Mouse (Mus musculus) brain, embryonic 18.5 days (tissue): ENCODE measurements around the gene Mylip.

Source experiments
- DNase-seq: peaks from one replicate; pipeline ENCODE4 v3.0.0-alpha.2; 2012; ENCODE audit warnings: low read depth, low spot score

Gene Mylip

DNA sequence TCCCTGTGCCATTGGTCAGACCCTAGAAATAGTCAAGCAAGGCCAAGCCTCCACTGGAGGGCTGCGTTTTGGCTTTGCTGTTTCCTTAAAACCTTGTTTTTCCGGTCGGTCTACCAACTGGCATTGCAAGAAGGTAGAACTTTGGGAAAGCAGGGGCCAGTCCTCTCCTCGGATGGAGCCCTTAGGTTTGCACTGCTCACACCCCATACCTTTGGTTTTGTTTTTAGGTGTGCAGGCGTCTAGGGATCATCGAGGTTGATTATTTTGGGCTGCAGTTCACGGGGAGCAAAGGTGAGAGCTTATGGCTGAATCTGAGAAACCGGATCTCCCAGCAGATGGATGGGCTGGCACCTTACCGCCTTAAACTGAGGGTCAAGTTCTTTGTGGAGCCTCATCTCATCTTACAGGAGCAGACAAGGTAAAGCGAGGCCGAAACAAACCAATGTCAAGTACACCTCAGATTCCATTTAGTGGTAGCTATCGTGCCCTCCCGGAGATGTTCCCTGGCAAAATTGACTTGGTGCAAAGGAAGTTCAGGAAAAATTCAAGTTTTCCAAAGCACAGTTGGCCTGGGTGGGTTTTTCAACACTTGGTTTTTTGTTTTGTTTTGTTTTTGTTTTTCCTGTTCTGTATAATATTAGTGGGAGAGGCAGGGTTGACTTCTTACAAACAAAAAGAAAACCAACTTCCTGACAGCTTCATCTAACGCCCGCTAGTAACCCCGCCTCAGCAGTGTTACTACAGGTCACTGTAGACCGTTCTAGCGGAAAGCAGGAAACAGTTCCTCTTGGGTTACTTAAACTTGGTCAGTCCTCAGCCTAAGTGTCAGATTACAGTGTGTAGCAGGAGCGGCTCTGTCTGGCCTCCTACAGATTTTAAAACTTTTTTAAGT is 1.7 kb downstream of the Mylip start:
- no peak for DNase-seq

DNA sequence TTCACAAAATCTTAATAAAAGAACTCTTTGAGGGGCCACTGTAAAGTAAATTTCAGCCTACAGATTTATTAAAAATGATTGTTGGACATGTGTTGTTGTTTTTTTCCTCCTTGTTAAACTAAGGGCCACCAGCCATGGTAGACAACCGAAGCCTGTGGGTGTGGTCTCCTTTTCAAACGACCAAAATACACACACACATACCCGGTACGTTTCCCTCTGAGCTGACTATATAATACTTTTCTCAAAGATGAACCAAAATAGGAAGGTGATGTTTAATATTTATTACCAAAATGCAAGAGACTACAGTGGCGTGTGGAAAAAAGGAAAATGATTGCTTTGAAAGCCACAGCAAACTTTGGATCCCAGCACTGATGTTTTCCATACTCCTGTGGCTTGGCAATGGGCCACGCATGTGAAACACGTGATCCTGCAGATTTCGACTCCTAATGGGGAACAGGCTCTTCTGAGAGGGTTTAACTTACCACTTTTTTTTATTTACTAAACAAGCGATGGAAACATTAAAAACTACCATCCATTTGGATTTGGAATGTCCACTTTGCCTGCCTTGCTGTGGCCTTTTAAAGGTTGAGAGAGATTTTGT is 2.4 kb downstream of the Mylip start:
- no peak for DNase-seq

DNA sequence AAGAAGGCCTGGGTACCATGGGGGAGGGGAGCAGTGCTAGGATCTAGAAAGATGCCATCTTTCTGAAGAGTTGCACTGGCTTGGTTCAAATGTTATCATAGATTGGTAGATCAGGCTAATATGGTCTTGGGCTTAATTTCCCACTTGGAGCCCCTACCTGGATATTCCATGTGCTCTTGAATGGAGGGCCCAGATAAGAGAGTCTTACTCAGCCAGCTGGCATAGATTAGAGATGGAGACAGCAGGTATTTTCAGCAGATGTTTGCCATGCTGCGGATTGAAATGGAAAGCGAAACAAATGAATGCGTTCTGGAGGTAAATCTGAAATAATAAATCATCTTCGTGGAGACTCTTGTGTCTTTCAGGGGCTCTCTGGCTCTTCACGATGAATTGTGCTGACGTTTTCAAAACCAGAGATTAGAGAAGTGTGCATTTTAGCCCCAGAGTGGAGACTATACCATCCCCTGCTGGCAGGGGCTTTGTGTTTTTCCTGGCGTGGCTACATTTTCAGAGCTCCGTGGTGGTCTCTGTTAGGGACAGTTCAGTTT is 4.8 kb downstream of the Mylip start:
- no peak for DNase-seq

DNA sequence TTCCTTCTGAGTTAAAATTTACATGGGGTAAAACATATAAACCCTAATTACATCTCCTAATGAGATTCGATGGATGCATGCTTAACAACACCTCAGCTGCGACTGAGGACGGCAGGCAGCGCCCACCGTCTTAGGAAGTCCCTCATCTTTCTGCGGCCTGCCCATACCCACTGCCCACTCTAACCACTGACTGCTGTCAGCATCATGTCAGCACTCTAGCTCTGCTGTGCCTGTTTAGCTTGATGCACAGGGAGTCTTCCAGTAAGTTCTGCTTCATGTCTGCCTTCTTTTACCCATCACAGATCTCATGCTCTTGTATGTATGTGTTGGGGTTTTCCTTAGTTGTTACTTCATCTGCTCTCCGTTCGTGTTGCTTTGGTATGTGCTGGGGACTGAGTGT is 7.2 kb downstream of the Mylip start:
- DNase-seq: no peak

DNA sequence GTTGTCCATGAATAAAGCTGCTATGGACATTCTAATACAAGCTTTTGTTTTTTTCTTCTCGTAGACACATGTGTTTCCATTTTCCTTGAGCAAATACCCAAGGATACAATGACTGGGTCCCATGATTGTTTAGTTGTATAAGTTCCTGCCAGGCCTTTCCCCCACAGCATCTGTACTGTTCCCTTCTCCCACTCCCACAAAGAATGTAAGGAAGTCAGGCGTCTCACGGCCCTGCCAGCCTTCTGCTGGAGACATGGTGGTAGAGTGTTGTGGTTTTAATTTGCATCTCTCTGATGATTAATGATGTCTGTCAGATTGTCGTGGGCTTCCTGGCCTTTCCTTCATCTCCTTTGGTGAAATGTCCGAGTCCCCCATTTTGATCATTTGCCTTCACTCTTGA is 7.7 kb downstream of the Mylip start:
- no peak for DNase-seq

DNA sequence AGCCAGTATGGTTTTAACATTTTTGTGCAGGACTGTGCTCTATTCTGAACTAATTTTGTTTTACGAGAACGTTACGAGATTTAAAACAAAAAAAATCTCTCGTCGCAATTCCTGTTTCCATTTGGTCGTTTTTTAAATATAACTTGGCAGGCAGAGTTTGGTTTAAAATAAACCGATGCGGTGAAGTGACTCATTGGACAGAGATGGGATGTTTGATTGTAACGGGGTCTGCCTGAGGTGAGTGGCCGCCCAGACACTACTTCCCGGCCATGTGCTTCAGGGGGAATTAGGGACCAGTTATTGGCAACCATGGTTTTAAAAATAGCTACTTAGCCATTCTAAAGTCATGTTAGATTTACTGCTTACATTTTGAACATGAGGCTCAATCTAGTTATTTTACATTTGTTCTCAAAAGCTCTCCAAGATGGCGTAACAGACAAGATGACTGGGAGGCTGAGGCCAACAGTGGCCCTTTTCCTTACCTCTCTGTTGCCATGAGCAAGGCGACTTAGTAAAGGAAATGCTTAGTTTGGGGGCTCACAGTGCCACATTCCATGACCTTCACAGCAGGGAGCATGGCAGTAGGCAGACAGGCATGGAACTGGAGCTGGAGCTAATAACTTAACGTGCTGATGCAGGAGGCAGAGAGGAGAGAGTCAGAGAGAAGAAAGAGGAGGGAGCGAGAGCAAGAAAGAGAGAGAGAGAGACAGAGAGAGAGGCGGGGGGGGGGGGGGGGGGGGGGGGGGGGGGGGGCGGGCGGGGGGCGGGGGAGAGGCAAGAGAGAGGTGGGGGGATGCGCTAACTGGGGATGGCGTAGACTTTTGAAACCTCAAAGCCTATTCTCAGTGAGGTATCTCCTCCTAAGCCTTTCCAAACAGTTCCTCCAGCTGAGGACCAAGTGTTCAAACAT is 8.6 kb downstream of the Mylip start:
- DNase-seq: no peak

DNA sequence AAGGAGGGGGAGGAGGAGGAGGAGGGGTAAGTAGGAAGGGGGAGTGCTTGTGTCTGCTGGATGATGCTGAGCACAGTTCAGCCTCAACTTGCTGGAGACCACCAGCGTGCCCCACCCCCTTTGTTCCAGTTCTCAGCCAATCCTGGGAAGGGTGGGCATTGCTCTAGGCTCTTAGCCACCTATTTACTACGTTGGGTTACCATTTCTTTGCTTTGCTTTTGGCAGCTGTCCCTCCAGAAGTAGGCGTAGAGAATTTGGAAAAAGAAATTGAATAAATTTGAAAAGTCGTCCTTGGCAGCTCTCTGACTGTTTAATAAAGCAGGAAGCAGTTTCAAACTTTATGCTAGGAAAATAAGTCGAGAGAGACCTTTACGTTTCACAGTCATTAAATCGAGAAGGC is 11.2 kb downstream of the Mylip start:
- no peak for DNase-seq

DNA sequence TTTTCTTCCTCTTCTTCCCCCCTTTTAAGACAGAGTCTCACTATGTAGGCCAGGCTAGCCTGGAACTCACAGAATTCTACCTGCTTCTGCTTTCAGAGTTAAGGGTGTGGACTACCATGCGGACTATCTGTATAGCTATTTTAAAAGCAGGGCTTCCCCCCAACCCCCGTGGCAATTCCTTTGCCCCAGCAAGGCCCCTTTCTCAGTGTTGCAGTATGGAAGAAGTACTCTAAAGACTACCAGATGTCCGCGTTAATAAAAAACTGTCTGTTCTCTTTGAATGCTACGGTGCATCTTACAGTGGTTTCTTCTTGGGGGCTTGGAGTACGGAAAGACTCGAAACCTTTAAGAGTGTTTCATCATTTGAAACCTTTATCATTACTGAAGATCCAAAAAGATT is 12.3 kb downstream of the Mylip start:
- DNase-seq: no peak

DNA sequence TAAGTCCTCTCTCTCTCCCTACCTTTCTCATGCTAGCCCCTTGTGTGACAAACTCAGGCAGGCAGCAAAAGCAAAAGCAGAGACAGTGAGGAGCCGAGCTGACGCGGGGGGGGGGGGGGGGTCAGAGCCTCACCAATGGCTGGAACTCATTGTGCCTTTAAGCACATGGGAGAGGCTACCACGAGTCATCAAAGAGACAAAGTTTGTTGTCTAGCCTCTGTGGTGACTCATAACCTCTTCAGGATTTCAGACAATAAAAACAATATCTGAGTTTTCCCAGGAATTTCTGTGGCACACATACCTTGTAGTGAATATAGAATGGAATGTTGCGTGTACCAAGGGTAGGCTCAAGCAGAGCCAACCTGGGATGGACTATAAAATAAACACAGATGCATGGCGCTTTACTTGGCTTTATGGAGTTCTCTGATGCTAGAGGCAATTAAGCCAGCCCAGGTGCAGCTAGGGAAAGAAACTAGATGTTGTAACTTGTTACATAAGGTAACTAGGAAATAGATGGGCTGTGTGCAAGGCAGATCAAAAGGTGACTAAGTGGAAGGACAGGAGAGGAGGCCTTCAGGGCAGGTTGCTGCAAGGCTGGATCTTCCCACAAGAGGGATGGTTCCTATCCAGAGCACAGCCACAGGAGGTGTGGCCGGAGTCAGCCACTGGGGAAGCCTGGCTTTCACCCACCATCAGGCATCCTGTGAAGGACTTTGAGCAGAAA is 12.9 kb downstream of the Mylip start:
- DNase-seq: no peak

DNA sequence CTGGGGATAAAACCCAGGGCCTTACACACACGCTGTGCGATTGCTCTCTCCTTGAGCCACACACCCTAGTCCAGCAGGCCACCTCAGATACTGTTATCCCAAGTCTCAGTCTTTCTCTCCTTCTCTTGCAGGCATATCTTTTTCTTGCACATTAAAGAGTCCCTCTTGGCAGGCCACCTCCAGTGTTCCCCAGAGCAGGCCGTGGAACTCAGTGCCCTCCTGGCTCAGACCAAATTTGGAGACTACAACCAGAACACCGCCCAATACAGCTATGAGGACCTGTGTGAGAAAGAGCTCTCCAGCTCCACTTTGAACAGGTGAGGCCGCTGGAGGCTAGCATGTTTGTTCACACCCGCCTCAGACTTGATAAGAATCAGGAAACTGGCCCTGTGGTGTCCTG is 14.7 kb downstream of the Mylip start:
- no peak for DNase-seq

DNA sequence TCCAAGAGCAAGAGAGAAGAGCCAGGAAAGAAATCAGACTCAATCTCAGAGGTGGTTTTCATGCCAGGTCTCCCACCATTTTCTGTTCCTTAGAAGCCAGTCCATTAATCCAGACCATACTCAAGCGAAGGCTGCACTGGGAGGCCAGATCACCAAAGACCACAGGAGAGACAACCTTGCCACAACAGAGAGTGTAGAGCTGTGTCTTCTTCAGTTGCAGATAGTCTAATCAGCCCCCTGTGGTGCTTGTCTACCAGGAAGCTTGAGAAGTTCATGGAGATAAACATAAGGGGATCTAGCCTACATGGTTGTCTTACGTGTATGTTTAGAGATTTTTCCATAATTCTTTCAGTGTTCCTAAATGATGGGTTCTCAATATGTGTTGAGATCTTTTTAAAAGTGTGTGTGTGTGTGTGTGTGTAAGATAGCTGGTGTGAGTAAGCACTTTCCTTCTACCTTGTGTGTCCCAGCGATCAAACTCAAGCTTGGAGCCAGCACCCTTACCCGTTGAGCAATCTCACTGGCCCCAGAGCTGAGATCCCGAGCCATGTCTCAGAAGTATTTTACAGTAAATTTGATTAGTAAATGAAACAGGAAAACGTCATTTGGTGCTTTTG is 15.8 kb downstream of the Mylip start:
- DNase-seq: no peak

DNA sequence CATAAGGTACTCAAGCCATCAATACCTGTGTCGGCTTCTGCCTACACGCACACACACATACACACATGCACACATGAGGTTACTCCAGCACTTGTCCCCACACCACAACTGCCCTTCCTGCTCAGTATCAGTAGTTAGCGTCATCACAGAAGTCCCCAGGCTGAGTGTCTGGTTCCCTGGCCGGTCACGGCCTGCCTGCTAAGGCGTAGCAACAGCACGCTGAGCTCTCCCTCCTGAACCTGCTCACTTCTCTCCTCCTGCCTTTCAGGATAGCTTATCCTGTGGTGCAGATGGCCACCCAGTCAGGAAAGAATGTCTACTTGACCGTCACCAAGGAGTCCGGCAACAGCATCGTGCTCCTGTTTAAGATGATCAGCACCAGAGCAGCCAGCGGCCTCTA is 16.7 kb downstream of the Mylip start:
- no peak for DNase-seq

DNA sequence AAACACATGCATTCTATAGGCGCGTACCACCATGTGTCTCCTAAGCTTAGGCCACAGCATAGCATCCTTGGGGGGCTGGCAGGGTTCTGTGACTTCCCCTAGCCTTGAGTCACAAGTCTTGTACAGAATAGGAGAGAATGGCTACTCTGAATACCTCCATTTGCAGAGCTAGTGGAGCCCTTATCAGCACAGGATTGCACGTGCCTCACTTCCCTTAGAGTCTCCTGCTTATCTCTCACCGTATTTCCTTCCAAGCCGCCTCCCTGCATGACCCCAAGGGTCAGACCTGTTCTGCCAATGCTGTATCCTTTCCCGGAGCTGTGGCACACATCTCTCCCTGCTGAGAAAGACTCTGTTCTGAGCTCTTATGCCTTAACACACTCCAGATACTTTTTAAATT is 17.2 kb downstream of the Mylip start:
- no peak for DNase-seq

DNA sequence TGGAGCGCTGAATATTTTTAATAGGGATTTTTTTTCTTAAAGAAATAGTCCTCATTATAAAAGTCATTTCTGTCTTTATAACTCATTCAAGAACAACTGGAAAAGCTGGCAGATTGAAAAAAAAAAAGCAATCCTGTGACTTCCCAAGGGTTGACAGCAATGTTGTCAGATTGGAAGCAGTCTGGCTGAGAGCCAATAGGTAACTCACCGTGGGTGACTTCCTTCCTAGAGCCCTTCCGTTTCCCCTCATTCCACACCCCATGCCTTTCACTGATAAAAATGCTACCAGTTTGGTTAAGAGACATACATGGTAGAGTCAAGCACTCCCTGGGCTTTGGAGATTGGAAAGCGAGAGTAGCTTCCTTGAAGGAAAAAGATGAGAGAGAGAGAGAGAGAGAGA is 21.4 kb downstream of the Mylip start:
- DNase-seq: no peak

DNA sequence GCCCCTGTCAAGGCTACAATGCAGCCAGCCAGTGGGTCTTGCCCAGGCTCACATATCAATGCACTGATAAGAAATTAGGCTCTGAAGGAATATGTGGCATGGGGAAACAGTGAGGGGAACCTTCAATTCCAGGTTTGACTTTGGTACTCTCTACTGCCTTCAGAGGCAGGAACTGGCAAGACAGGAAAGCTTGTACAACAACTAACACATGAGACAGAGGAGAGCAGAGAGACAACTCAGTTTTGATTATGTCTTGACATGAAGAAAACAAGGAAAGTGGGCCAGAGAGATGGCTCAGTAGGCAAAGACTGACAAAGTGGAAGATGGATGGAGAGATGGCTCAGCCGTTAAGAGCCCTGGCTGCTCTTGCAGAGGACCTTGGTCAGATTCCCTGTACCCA is 23.5 kb downstream of the Mylip start:
- no peak for DNase-seq

DNA sequence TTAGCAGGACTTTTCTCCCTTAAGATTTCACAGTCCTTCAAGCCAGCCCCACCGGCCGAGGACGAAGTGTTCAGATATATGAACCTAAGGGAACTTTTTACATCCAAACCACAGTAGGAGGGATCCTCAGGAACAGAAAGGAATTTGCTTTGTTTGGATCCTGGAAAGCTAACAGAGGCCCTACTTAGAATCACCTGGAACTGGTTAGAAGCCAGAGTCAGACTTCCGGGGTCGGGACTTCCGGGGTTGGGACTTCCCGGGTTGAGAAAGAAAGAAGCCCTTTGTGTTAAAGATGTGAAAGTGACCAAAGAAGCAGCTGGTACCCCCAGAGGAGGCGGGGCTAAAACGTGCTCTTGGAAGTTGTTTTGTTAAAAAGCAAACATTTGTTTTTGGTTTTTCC is 24.5 kb downstream of the Mylip start:
- no peak for DNase-seq

DNA sequence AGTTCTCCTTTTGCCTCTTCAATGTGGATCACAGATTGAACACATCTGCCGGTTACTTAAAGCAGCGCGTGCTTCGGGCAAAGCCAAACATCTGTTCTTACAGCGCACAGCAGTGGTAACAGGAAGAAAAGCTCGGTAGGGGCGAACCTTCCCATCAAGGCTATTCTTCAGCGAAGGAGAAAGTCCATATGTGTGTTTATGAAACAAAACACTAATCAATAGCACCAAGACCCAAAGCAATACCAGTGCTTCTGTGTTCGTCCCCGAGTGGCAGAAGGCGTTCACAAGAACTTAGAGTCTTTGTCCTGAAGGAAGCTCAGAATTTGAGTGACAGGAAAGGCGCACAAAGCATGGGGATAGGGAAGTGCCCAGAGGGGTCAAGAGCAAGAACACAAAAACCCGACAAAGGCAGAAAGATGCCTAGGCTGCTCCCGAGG is 27.1 kb downstream of the Mylip start:
- DNase-seq: no peak

DNA sequence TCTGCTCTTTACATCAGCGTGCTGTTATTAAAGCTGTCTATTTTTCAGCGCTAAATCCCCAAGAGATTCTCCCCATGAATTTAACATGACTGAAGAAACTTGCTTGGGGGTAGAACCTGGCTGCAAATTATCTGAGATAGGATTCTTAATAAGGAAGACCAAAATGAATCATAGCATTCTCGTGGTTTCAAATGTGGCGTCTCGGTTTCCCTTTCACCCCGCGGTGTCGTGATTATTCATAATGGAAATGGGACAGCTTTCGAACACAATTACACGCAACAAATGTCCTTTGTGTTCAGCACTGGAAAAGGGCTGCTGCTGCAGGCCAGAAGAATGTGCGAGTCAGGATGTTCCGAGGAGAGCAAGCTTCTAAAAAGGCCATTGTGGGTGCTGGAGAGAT is 29.4 kb downstream of the Mylip start:
- DNase-seq: no peak

DNA sequence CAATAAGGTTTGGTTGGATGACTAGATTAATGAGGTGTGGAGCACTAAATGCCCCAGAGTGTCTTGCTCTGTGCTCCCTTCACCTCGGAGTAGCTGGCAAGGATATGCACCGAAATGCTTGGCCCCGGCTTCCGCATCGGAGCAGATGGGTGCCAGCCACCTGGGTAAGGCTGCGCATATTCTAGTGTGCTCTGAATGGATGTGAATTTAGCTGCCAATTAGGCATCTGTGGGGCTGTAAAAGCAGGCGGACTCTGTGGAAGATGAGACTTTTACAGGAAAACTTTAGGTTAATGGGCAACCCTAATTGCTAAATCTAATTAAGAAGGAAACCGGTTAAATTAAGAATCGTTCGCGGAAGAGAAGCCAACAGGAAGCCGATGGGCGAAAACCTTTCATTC is 32.7 kb downstream of the Mylip start:
- DNase-seq: no peak

DNA sequence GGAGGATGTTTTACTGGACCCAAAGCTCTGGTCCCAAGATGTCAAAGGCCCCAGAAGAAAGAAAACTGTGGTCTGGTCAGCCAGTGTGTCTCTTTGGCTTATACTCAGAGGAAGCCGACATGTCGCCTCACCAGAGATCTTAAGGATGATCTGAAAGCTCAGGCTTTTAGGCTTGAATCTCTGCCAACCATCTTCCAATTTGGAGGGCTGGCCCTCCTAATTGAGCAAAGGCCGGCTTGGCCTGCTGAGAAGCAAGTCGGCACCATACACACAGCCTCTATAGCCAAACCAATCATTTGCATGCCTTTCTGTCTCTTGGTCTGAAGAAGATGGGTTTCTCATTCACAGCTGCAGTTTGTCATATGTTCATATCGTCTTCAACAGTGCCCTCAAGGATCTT is 33.2 kb downstream of the Mylip start:
- no peak for DNase-seq

DNA sequence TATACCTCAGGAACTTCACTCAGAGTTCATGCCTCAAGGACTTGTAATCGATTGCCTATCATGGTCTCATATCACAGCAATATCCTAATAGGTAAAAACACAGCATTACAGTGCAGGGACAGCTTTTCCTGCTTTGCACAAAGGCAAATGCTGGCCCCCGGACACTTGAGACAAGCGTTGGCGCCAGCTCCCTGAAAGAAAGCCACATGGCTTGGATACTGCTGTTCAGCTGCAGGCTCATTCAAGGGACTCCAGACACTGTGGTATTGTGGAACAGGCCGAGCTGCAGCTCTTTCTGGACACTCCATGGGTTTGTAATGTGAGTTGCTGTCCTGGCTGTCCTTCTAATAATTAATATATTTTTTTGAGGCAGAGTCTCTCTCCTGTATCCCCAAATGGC is 34.4 kb downstream of the Mylip start:
- DNase-seq: no peak
